Mouse (Mus musculus) liver, adult 2 months (tissue): ENCODE data around the gene Auts2.

Experiments
- CTCF ChIP-seq: fragments of 200-500 bp; IDR thresholded peaks from 2 replicates; pipeline ENCODE4 v1.5.1; 2011; ENCODE audit warnings: low read depth, low read length, control low read depth
- POLR2A ChIP-seq: fragments of 200-500 bp; IDR thresholded peaks from 2 replicates; pipeline ENCODE4 v1.6.1; 2011; ENCODE audit warnings: low read length, control low read depth; ENCODE audit not compliant: insufficient read depth; ENCODE audit errors: extremely low read depth

GRCm38 (mm10) chr5:132355935-132356334, 187.2 kb downstream of the Auts2 start:
- TF ChIP-seq CTCF = no peak
- TF ChIP-seq POLR2A = no peak
